Mouse (Mus musculus) hindbrain, postnatal 0 days (tissue): ENCODE data around the gene Rmi1. TPM values are rescaled to one million over a fixed set of nuclear protein-coding genes. Genes with fewer than 3 reads are reported as not detected.
A peak's percentile ranks its signal among the peaks of the same experiment; 100 is the strongest.

Source experiments
- ATAC-seq: fragments of 200-750 bp; cut with Nextera tagmentation; 2 replicates; pipeline ENCODE4 v1.8.0; 2017; ENCODE audit warnings: mild to moderate bottlenecking, moderate TSS enrichment, moderate library complexity
- DNase-seq: peaks from one replicate; pipeline ENCODE4 v3.0.0-alpha.2; 2015; ENCODE audit warnings: low spot score
- H3K27ac ChIP-seq: fragments of 300-500 bp; sonication (generic); 2 replicates; pipeline ENCODE4 v1.5.1; 2014; ENCODE audit warnings: mild to moderate bottlenecking
- H3K27me3 ChIP-seq: fragments of 300-500 bp; sonication (generic); 2 replicates; pipeline ENCODE4 v1.6.1; 2014; ENCODE audit warnings: low read length, mixed read lengths; ENCODE audit not compliant: insufficient read depth
- H3K36me3 ChIP-seq: fragments of 300-500 bp; sonication (generic); 2 replicates; pipeline ENCODE4 v1.6.1; 2014; ENCODE audit warnings: low read length, mixed read lengths; ENCODE audit not compliant: insufficient read depth
- H3K4me1 ChIP-seq: fragments of 300-500 bp; sonication (generic); 2 replicates; pipeline ENCODE4 v1.6.1; 2014; ENCODE audit warnings: antibody characterized with exemption, low read length, mixed read lengths; ENCODE audit not compliant: insufficient read depth
- H3K4me2 ChIP-seq: fragments of 300-500 bp; sonication (generic); 2 replicates; pipeline ENCODE4 v1.6.1; 2014; ENCODE audit warnings: low read depth, mild to moderate bottlenecking, low read length, moderate library complexity, mixed read lengths
- H3K4me3 ChIP-seq: fragments of 300-500 bp; sonication (generic); 2 replicates; pipeline ENCODE4 v1.5.1; 2014; ENCODE audit warnings: low read length
- H3K9ac ChIP-seq: fragments of 300-500 bp; sonication (generic); replicated peaks from 2 replicates; pipeline ENCODE4 v1.6.1; 2014; ENCODE audit warnings: mild to moderate bottlenecking, low read length, moderate library complexity, mixed read lengths
- H3K9me3 ChIP-seq: fragments of 300-500 bp; sonication (generic); 2 replicates; pipeline ENCODE4 v1.6.1; 2016; ENCODE audit warnings: low read length, mixed read lengths
- CTCF ChIP-seq: IDR thresholded peaks from 2 replicates; pipeline ENCODE4 v1.5.1; 2016; ENCODE audit warnings: antibody characterized with exemption, control low read depth, low read depth
- WGBS: fragments of 180-500 bp; shearing (Covaris S2); extraction: QIAGEN DNeasy Blood & Tissue Kit; methylation state at CpG from one replicate; pipeline ENCODE4 v1.1.7; 2014; 5-methylcytosine and 5-hydroxymethylcytosine counted together
- polyA plus RNA-seq: library from polyadenylated mRNA; unstranded; fragments of >200 nt; fragmentation: Nextera tagmentation; extraction: Ambion mirVana; gene quantifications from 2 replicates; pipeline ENCODE4 v1.2.1, GENCODE M21; 2015
- total RNA-seq: library from RNA; depleted of rRNA; stranded (reverse); fragments of >200 nt; gene quantifications from 2 replicates; pipeline ENCODE4 v1.2.3, GENCODE M21; 2014

The Rmi1 gene
- total and polyA plus RNA-seq, 2 experiments from 2014 or later: 11.1 to 19.5 TPM

DNA sequence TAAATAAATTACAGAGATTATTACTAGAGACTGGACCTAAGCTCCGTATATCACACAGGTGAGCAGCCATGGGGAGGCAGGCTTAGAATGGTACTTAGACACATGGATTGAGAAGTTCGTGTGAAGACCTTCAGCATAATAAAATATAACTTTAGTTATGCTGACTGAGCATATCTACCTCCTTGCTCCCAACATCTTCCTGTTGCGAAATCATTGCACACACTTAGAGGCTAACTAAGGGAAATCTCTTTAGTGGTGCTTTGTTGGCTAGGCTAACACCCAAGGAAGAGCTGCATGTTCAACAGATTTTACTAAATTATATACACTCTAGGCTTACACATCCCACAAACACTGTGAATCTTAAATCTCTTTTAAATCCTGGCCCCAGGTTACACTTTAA, 35.7 kb upstream of the Rmi1 start:
- H3K4me1 ChIP-seq: no peaks in the 10 kb centered on the region
- ATAC-seq (no peak), DNase-seq (no peak)
- TF ChIP-seq CTCF: no peak
- no peak overlapping the region for H3K27ac ChIP-seq
- H3K4me2 ChIP-seq: no peak overlapping the region
- no peak overlapping the region for H3K4me3 ChIP-seq
- 91% methylated on average over 3 of the region's 3 CpGs for WGBS
- H3K27me3 ChIP-seq: no peaks in the 10 kb centered on the region
- H3K36me3 ChIP-seq: no peaks in the 10 kb centered on the region
- H3K9ac ChIP-seq: no peak overlapping the region
- H3K9me3 ChIP-seq: no peaks in the 10 kb centered on the region

DNA sequence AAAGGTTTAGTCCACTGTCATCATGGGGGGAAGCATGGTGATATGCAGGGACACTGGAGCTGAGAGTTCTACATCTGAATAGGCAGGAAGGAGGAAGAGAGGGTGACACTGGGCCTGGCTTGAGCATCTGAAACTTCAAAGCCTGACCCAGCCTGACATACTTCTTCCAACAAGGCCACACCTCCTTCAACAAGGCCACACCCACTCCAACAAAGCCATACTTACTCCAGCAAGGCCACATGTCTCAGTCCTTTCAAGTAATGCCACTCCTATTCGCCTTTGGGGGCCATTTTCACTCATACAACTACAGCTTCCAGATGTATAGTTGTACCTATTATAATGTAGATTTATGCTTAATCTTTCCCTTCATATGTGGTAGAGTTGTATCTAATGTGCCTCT, 34.4 kb upstream of the Rmi1 start:
- H3K4me3 ChIP-seq: no peak overlapping the region
- no peak overlapping the region for H3K4me2 ChIP-seq
- no peaks in the 10 kb centered on the region for H3K9me3 ChIP-seq
- DNase-seq: no peak
- H3K4me1 ChIP-seq: no peaks in the 10 kb centered on the region
- no peak overlapping the region for H3K27ac ChIP-seq
- TF ChIP-seq CTCF: no peak
- 79% methylated on average over 1 of the region's 1 CpGs for WGBS
- H3K9ac ChIP-seq: no peak overlapping the region
- no peak for ATAC-seq
- H3K36me3 ChIP-seq: no peaks in the 10 kb centered on the region
- H3K27me3 ChIP-seq: no peaks in the 10 kb centered on the region

DNA sequence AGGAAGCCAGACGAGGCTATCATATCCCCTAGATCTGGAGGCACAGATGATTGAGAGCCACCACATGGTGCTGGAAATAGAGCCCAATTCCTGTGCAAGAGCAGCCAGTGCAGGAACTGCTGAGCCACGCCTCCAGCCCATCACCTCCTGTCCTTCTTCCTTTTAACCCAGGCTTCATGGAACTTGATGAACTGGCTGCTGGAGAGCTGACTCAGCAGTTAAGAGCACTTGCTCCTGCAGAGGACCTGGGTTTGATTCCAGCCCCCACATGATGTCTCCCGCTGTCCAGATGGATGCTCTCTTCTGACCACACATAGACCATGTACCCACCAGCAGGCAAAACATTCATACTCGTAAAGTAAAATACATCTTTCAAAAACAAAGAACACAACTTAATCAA, 33.2 kb upstream of the Rmi1 start:
- Histone ChIP-seq H3K4me2 (no peak overlapping the region), H3K36me3 (no peaks in the 10 kb centered on the region)
- WGBS: 76% methylated on average over 4 of the region's 4 CpGs

DNA sequence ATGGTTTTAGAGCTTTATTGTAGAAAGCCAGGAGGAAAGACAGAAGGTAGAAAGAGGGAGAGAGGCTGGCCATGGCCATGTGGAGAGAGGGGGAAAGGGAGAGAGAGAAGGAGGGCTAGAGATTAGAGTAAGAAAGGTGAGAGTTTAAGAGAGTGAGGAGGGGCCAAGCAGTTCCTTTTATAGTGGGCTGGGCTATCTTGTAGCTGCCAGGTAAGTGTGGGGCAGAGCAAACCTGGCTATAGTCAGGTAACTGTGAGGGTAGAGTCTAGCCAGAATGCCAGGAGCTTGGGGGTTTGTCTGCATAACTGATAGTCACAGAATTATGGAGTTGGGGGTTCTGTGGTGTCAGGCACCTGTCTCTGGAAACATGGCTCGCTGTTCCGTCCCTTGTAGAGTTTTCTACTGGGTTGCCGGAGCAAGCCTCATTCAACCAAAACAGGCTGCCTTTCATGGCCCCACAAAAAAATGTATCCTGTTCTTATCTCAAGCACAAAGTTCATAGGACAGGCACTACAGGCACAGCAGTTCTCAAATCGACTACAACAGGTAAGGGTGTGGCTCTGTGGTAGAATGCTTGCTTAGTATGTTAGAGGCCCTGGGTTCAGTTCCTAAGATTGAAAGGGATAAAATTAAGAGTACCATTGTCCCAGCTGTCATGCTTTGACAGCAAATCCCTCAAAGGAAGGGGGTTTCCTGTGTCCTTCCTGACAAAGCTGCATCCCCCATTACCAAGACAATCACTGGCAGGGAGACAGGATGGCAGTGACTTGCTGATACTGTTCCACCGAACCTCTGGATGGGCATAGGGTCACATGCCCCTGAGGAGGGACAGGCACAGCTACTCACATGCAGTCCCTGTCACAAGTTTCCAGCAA, 29.5 kb upstream of the Rmi1 start:
- no peaks in the 10 kb centered on the region for H3K27me3 ChIP-seq
- no peak overlapping the region for H3K4me3 ChIP-seq
- H3K9ac ChIP-seq: no peak overlapping the region
- no peak overlapping the region for H3K4me2 ChIP-seq
- H3K9me3 ChIP-seq: no peaks in the 10 kb centered on the region
- TF ChIP-seq CTCF: no peak
- DNase-seq: no peak
- no peaks in the 10 kb centered on the region for H3K4me1 ChIP-seq
- WGBS: 85% methylated on average over 5 of the region's 5 CpGs
- H3K27ac ChIP-seq: no peak overlapping the region
- no peaks in the 10 kb centered on the region for H3K36me3 ChIP-seq
- no peak for ATAC-seq

More for the DNA sequence above, 33.2 kb upstream of the Rmi1 start:
- no peaks in the 10 kb centered on the region for H3K27me3 ChIP-seq
- no peak overlapping the region for H3K4me3 ChIP-seq
- no peak for DNase-seq
- no peaks in the 10 kb centered on the region for H3K4me1 ChIP-seq
- TF ChIP-seq CTCF: no peak
- no peak for ATAC-seq
- no peaks in the 10 kb centered on the region for H3K9me3 ChIP-seq
- no peak overlapping the region for H3K9ac ChIP-seq
- H3K27ac ChIP-seq: no peak overlapping the region

- Histone ChIP-seq H3K4me3 (no peak overlapping the region), H3K4me2 (no peak overlapping the region), H3K27ac (no peak overlapping the region), H3K27me3 (no peaks in the 10 kb centered on the region), H3K36me3 (no peaks in the 10 kb centered on the region), H3K9me3 (no peaks in the 10 kb centered on the region), H3K4me1 (no peaks in the 10 kb centered on the region), H3K9ac (no peak overlapping the region)
- TF ChIP-seq CTCF: no peak
- ATAC-seq: no peak
- 92% methylated on average over 2 of the region's 2 CpGs for WGBS
- DNase-seq: no peak
These were observed 28.9 kb upstream of the Rmi1 start for GRCm38 (mm10) chr13:58373153-58373470.

DNA sequence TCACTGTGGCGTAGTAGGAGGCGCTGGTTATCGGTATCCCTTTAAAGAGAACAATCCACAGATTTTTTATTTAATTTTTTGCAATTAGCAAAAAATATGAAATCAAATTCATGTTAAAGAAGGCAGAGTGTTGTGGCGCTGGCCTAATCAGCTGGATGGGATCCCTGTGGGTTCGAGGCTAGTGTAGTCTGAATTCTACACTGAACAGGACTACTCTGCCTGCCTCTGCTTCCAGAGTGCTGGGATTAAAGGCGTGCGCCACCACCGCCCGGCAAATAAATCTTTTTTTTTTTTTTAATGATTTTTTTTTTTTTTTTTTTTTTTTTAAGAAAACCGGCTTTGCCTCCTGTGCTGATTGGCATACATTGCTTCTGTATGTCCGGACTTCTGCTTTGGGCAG, 17.7 kb upstream of the Rmi1 start:
- no peaks in the 10 kb centered on the region; the same call in 1 of the 2 replicates for H3K4me1 ChIP-seq
- ATAC-seq (peak; percentile 4; the same call in 1 of the 2 replicates), DNase-seq (no peak)
- peak overlapping the region; percentile 63 for H3K4me3 ChIP-seq
- H3K27me3 ChIP-seq: no peaks in the 10 kb centered on the region
- 50% methylated on average over 11 of the region's 11 CpGs for WGBS
- peak overlapping the region; percentile 87 for H3K4me2 ChIP-seq
- no peaks in the 10 kb centered on the region for H3K9me3 ChIP-seq
- H3K36me3 ChIP-seq: peaks cover 19% of the 10 kb centered on the region
- no peak for TF ChIP-seq CTCF
- H3K9ac ChIP-seq: peak overlapping the region; percentile 73
- H3K27ac ChIP-seq: no peak overlapping the region
